Mouse (Mus musculus): ENCODE results near the gene Celsr2. TPM values are rescaled to one million over a fixed set of nuclear protein-coding genes. Genes with fewer than 3 reads are reported as not detected.

Celsr2 gene
- 16.7 and 22.7 TPM in 2 replicates for polyA plus RNA-seq (2012; rRNA removed)

DNA sequence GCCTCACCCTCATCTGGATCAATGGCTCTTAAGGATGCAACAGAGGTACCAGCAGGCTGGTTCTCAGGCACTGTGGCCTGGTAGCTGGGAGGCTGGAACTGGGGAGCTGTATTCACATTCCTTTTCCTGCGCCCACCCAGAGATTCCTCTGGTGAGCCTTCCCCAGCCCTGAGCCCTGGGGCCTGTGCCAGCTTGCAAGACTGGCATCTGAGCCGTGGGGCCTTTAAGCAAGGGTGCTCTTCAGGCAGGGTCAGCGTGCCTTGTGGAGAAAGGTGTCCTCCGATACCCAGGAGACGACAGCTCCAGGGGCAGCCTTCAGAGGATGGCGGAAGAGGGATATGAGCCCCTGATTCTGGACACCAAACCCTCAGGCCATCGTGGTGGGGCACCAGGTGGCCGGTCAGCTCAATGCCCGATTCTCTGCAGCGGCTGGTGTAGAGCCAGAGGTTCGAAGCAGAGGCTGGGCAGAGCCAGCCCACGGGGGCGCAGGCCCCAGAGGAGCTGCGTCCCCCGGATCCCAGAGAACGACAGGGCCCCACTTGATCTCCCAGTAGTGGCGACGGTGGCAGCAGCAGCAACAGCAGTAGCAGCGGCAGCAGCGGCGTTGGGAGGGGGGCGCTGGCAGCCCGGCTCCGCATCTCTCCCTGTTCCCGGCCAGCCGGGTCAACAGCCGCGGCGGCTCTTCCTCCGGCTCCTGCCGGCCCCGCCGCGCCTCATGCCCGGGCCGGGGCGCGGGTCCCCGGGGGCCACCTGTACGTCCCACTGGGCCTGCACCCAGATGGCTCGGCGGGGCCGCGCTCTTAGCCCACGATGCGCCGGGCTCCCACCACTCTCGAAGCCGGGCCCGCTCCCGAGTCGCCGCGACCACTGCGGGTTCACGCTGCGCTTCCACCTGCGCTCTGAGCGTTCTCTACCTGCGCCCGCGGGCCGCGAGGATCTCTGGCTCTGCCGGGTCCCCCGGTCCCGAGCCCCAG is at the start of gene Celsr2:
TSS of gene Celsr2 (minus strand) at position 696 of the 974 bp plus-strand sequence.

GRCm38 (mm10) chr3:108444698-108445365 is 29.5 kb upstream of the Celsr2 start, which contains the start of gene Sars:
Gene Sars (minus strand): TSS chr3:108445209.

GRCm38 (mm10) chr3:108383485-108384354 is 31.6 kb downstream of the Celsr2 start, which contains the start of gene Psrc1:
Gene Psrc1 (plus strand): TSS chr3:108383839.

GRCm38 (mm10) chr3:108364270-108364995 is 50.9 kb downstream of the Celsr2 start, which contains the start of gene Mybphl:
Gene Mybphl (plus strand): TSS chr3:108364911.

Other genes with a start within 250 kb of the Celsr2 start
- gene Amigo1, start 229.2 kb downstream of the Celsr2 start, polyA plus RNA-seq (2012; rRNA removed): 10.0 and 10.8 TPM in 2 replicates
- 4.1 and 4.9 TPM in 2 replicates for gene Cyb561d1, start 214.3 kb downstream of the Celsr2 start, polyA plus RNA-seq (2012; rRNA removed)
- gene Atxn7l2, start 204.6 kb downstream of the Celsr2 start, polyA plus RNA-seq (2012; rRNA removed): 3.1 and 3.3 TPM in 2 replicates
- gene Sypl2, start 188.9 kb downstream of the Celsr2 start, polyA plus RNA-seq (2012; rRNA removed): 1.2 and 3.1 TPM in 2 replicates
- gene Psma5, start 158.6 kb downstream of the Celsr2 start, polyA plus RNA-seq (2012; rRNA removed): 7.7 and 8.8 TPM in 2 replicates
- 23.1 and 28.2 TPM in 2 replicates for gene Sort1, start 131.5 kb downstream of the Celsr2 start, polyA plus RNA-seq (2012; rRNA removed)
- not detected in 2 replicates for gene Mybphl, start 50.6 kb downstream of the Celsr2 start, polyA plus RNA-seq (2012; rRNA removed)
- 2.5 and 2.6 TPM in 2 replicates for gene Psrc1, start 31.7 kb downstream of the Celsr2 start, polyA plus RNA-seq (2012; rRNA removed)
- gene Sars, start 29.7 kb upstream of the Celsr2 start, polyA plus RNA-seq (2012; rRNA removed): 17.0 and 19.6 TPM in 2 replicates
- not detected in 2 replicates for gene 1700013F07Rik, start 118.6 kb upstream of the Celsr2 start, polyA plus RNA-seq (2012; rRNA removed)
- 8.4 and 14.0 TPM in 2 replicates for gene 5330417C22Rik, start 121.0 kb upstream of the Celsr2 start, polyA plus RNA-seq (2012; rRNA removed)
- 1.6 and 1.7 TPM in 2 replicates for gene Tmem167b, start 146.9 kb upstream of the Celsr2 start, polyA plus RNA-seq (2012; rRNA removed)
- 0.23 and 0.40 TPM in 2 replicates for gene Taf13, start 156.1 kb upstream of the Celsr2 start, polyA plus RNA-seq (2012; rRNA removed)
- 1.5 and 2.0 TPM in 2 replicates for gene Wdr47, start 175.7 kb upstream of the Celsr2 start, polyA plus RNA-seq (2012; rRNA removed)
- 6.2 and 9.3 TPM in 2 replicates for gene Clcc1, start 238.4 kb upstream of the Celsr2 start, polyA plus RNA-seq (2012; rRNA removed)